Mouse (Mus musculus) midbrain, embryonic 13.5 days (tissue): ENCODE data around the gene Ydjc. TPM values are rescaled to one million over a fixed set of nuclear protein-coding genes. Genes with fewer than 3 reads are reported as not detected.
A peak's percentile ranks its signal among the peaks of the same experiment; 100 is the strongest.

Experiments
- ATAC-seq: fragments of 200-750 bp; cut with Nextera tagmentation; 2 replicates; pipeline ENCODE4 v1.8.0; 2017; ENCODE audit warnings: mild to moderate bottlenecking, moderate TSS enrichment, moderate library complexity
- H3K27ac ChIP-seq: fragments of 300-500 bp; sonication (generic); 2 replicates; pipeline ENCODE4 v1.5.1; 2015; ENCODE audit warnings: inconsistent platforms, mild to moderate bottlenecking, moderate library complexity
- H3K27me3 ChIP-seq: fragments of 300-500 bp; sonication (generic); 2 replicates; pipeline ENCODE4 v1.6.1; 2015; ENCODE audit warnings: mild to moderate bottlenecking, inconsistent platforms
- H3K36me3 ChIP-seq: fragments of 300-500 bp; sonication (generic); 2 replicates; pipeline ENCODE4 v1.6.1; 2015; ENCODE audit warnings: mild to moderate bottlenecking, inconsistent platforms
- H3K4me1 ChIP-seq: fragments of 300-500 bp; sonication (generic); replicated peaks from 2 replicates; pipeline ENCODE4 v1.6.1; 2015; ENCODE audit warnings: inconsistent platforms
- H3K4me2 ChIP-seq: fragments of 300-500 bp; sonication (generic); replicated peaks from 2 replicates; pipeline ENCODE4 v1.6.1; 2015; ENCODE audit warnings: moderate library complexity, mild to moderate bottlenecking, inconsistent platforms
- H3K4me3 ChIP-seq: fragments of 300-500 bp; sonication (generic); replicated peaks from 2 replicates; pipeline ENCODE4 v1.5.1; 2015; ENCODE audit warnings: mild to moderate bottlenecking, inconsistent platforms
- H3K9ac ChIP-seq: fragments of 300-500 bp; sonication (generic); replicated peaks from 2 replicates; pipeline ENCODE4 v1.6.1; 2015; ENCODE audit warnings: mild to moderate bottlenecking, inconsistent platforms
- H3K9me3 ChIP-seq: fragments of 300-500 bp; sonication (generic); 2 replicates; pipeline ENCODE4 v1.6.1; 2016; ENCODE audit warnings: mild to moderate bottlenecking, inconsistent platforms
- WGBS: fragments of 180-500 bp; shearing (Covaris S2); methylation state at CpG from one replicate; pipeline ENCODE4 v1.1.7; 2015; 5-methylcytosine and 5-hydroxymethylcytosine counted together
- microRNA counts: library from miRNA; unstranded; fragments of <30 nt; microRNA quantifications from one replicate; lab custom pipeline; 2016
- microRNA-seq: library from miRNA; unstranded; fragments of <30 nt; microRNA quantifications from one replicate; pipeline ENCODE4, GENCODE M21; 2016
- polyA plus RNA-seq: library from polyadenylated mRNA; unstranded; fragments of >200 nt; fragmentation: Nextera tagmentation; extraction: Ambion mirVana; gene quantifications from 2 replicates; pipeline ENCODE4 v1.2.1, GENCODE M21; 2015

Gene Ydjc
- polyA plus RNA-seq, 1 experiment from 2014 or later, result 21.5 TPM

GRCm38 (mm10) chr16:17201977-17202376, 57.6 kb downstream of the Ydjc start:
- Histone ChIP-seq H3K27ac (no peak overlapping the region), H3K4me3 (peak overlapping the region; percentile 99; the same call in 1 of the 2 replicates)
- WGBS, result 59% methylated on average over 2 of the region's 2 CpGs

DNA sequence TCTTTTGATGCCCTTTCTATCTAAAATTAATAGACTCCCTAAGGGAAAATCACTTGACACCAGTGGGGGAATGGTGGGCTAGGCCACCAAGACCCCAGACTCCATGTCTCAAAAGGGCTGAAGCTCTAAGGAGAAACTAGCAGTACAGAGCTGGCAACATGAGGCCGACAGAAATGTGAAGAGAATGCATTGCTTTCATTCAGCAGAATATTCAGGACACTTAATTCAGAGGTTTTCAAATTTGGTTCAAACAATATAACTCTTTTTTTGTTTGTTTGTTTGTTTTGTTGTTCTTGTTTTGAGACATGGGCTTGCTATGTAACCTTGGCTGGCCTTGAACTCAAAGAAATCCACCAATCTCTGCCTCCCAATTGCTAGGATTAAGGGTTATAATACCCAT, 58.1 kb downstream of the Ydjc start, which contains the start of gene Ube2l3:
Ube2l3 (minus strand) TSS at position 101 of the 400 bp plus-strand sequence.
- Histone ChIP-seq H3K9ac (no peak within 1 kb of the TSS), H3K27ac (no peak within 1 kb of the TSS), H3K27me3 (peaks cover 7% of the 10 kb centered on the region; the same call in 1 of the 2 replicates), H3K4me3 (peak within 1 kb of the TSS; percentile 99), H3K9me3 (no peaks in the 10 kb centered on the region), H3K4me1 (peaks cover 20% of the 10 kb centered on the region), H3K4me2 (peak within 1 kb of the TSS; percentile 89), H3K36me3 (no peaks in the 10 kb centered on the region)
- ATAC-seq, result no peak
- WGBS, result 97% methylated on average over 1 of the region's 1 CpGs

More at GRCm38 (mm10) chr16:17201977-17202376, 57.6 kb downstream of the Ydjc start:
- Histone ChIP-seq H3K9me3 (no peaks in the 10 kb centered on the region), H3K36me3 (no peaks in the 10 kb centered on the region), H3K27me3 (peaks cover 7% of the 10 kb centered on the region; the same call in 1 of the 2 replicates), H3K4me2 (no peak overlapping the region), H3K9ac (no peak overlapping the region), H3K4me1 (peaks cover 20% of the 10 kb centered on the region)
- ATAC-seq, result peak; percentile 32

DNA sequence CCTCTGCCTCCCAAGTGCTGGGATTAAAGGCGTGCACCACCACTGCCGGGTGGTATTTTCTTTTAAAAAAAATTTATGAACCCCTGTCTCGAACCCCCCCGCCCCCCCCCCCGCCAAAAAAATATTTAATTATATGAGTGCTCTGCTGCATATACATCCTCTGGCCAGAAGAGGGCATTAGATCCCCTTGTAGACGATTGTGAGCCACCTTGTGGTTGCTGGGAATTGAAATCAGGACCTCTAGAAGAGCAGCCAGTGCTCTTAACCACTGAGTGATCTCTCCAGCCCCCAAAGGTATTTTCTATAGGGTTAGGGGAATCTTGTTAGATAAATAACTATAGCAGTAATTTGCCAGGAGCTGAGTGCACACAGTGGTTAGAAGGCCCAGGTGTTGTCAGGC, 60.6 kb downstream of the Ydjc start:
- no peak overlapping the region for H3K9ac ChIP-seq
- peaks cover 7% of the 10 kb centered on the region; the same call in 1 of the 2 replicates for H3K27me3 ChIP-seq
- H3K9me3 ChIP-seq, result no peaks in the 10 kb centered on the region
- 10% methylated on average over 6 of the region's 6 CpGs for WGBS
- H3K4me2 ChIP-seq, result no peak overlapping the region
- no peak overlapping the region for H3K27ac ChIP-seq
- H3K4me3 ChIP-seq, result no peak overlapping the region
- peaks cover 21% of the 10 kb centered on the region for H3K4me1 ChIP-seq
- no peak for ATAC-seq
- H3K36me3 ChIP-seq, result no peaks in the 10 kb centered on the region

GRCm38 (mm10) chr16:17208389-17209361, 64.3 kb downstream of the Ydjc start, which contains the start of gene Rimbp3:
TSS of gene Rimbp3 (plus strand) at chr16:17208603.
- ATAC-seq, result peak; percentile 88
- Histone ChIP-seq H3K36me3 (no peaks in the 10 kb centered on the region; the same call in 1 of the 2 replicates), H3K27me3 (peaks cover 19% of the 10 kb centered on the region), H3K4me2 (peak within 1 kb of the TSS; percentile 87), H3K4me3 (peak within 1 kb of the TSS; percentile 57), H3K4me1 (peaks cover 25% of the 10 kb centered on the region), H3K27ac (peak within 1 kb of the TSS; percentile 88), H3K9me3 (no peaks in the 10 kb centered on the region), H3K9ac (peak within 1 kb of the TSS; percentile 72)
- WGBS, result 1% methylated on average over 84 of the region's 85 CpGs

DNA sequence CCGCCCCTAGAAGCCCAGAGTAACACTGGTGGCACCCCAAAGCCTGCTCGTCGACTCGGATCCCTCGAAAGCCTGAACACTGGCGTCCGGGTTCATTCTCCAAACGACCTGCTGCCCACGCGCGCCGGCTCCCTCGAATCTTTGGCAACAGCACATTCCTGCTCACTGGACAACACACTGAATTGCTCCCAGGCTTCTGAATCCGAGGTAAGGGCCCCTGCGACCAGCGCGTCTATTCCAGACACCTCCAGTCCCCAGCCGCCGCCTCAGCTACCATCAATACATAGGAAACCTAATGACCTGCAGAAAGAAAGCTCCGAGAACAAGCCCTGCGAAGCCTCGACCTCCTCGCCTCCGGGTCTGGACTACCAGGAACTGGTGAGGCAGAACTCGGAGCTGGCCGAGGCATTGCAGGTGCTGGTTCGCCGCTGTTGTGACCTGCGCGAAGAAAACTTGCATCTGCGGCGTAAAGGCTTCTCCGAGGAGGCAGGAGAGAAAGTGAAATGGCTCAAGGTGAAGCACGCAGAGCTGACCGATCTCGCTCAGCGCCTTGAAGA, 65.1 kb downstream of the Ydjc start:
- H3K9ac ChIP-seq, result peak overlapping the region; percentile 72
- H3K4me3 ChIP-seq, result peak overlapping the region; percentile 57
- under 1% methylated on average over 37 of the region's 37 CpGs for WGBS
- H3K4me1 ChIP-seq, result peaks cover 25% of the 10 kb centered on the region
- H3K27ac ChIP-seq, result peak overlapping the region; percentile 88
- ATAC-seq, result peak; percentile 21
- H3K36me3 ChIP-seq, result no peaks in the 10 kb centered on the region; the same call in 1 of the 2 replicates
- H3K27me3 ChIP-seq, result peaks cover 19% of the 10 kb centered on the region
- peak overlapping the region; percentile 87 for H3K4me2 ChIP-seq
- H3K9me3 ChIP-seq, result no peaks in the 10 kb centered on the region

MicroRNAs encoded within 50 kb of the gene (microRNA counts, 519-probe panel; counts per million panel counts)
- microRNA mmu-miR-130b (lab: Ali Mortazavi, UCI) (5,608 counts per million, percentile 92 among the panel's probes with 10 or more counts), microRNA mmu-miR-301b (lab: Ali Mortazavi, UCI) (4,622 counts per million, percentile 83 among the panel's probes with 10 or more counts)

Small RNA genes lying within 50 kb of the gene (microRNA-seq; reads per million reads assigned to microRNA genes)
- 8,633 reads per million, percentile 95 among the genes with 10 or more reads in this experiment for gene Mir130b
- 239 reads per million, percentile 62 among the genes with 10 or more reads in this experiment for gene Mir301b

Other genes starting within 250 kb of the Ydjc start
- gene Ppm1f, start 248.2 kb upstream of the Ydjc start, polyA plus RNA-seq, result 26.9 and 29.4 TPM in 2 replicates
- gene Mapk1, start 161.2 kb upstream of the Ydjc start, polyA plus RNA-seq, result 160 and 173 TPM in 2 replicates
- gene Ypel1, start 74.9 kb upstream of the Ydjc start, polyA plus RNA-seq, result 155 TPM in 2 replicates
- 168 and 171 TPM in 2 replicates for gene Ppil2, start 33.4 kb upstream of the Ydjc start, polyA plus RNA-seq
- 34.1 and 35.5 TPM in 2 replicates for gene 2610318N02Rik, start 19.5 kb upstream of the Ydjc start, polyA plus RNA-seq
- gene Sdf2l1, start 12.2 kb upstream of the Ydjc start, polyA plus RNA-seq, result 37.0 and 42.9 TPM in 2 replicates
- gene Ccdc116, start 2.6 kb downstream of the Ydjc start, polyA plus RNA-seq, result 1.1 and 1.4 TPM in 2 replicates
- 330 and 342 TPM in 2 replicates for gene Ube2l3, start 58.0 kb downstream of the Ydjc start, polyA plus RNA-seq
- gene Rimbp3, start 64.0 kb downstream of the Ydjc start, polyA plus RNA-seq, result 2.1 and 2.5 TPM in 2 replicates
- gene Hic2, start 89.0 kb downstream of the Ydjc start, polyA plus RNA-seq, result 13.2 and 13.6 TPM in 2 replicates
- 24.1 and 28.1 TPM in 2 replicates for gene Tmem191c, start 131.5 kb downstream of the Ydjc start, polyA plus RNA-seq
- 1.1 and 2.2 TPM in 2 replicates for gene Serpind1, start 186.8 kb downstream of the Ydjc start, polyA plus RNA-seq